Mouse (Mus musculus) T-helper 1 cell (primary cell): ENCODE measurements around the gene Cep85l.

Source experiments
- in situ Hi-C: fragments of 300-600 bp; cut with MboI, MseI; formaldehyde crosslinking; loops from one replicate; pipeline ENCODE4 v1.15.1; 2025; ENCODE audit warnings: high pct_unique_total_duplicates

Cep85l gene

DNA sequence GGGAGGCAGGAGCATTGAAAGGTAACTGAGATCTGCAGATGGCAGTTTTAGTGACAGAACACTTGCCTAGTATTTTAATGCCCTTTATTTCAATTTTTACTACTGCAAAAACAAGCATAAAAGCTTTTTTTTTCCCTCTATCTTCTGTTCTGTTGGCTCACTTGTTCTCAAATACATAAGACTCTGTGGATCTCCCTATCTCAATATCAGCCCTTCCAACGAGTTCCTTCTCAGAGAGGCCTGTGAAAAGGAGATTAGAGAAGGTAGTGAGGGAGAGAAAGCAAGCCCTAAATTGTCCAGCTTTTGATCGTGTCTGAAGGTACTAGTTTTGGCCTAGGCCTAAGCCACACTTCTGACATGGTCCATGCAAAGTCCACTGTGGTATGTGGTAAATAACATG is 150.6 kb downstream of the Cep85l start:
- in situ Hi-C loops = no loop called here
